Mouse (Mus musculus) heart, postnatal 0 days (tissue): ENCODE results near the gene Adam23. TPM values are rescaled to one million over a fixed set of nuclear protein-coding genes. Genes with fewer than 3 reads are reported as not detected.
A peak's percentile ranks its signal among the peaks of the same experiment; 100 is the strongest.

ENCODE experiments used
- ATAC-seq: fragments of 200-750 bp; cut with Nextera tagmentation; 2 replicates; pipeline ENCODE4 v1.8.0; 2017; ENCODE audit warnings: low read depth, moderate number of reproducible peaks, moderate library complexity; ENCODE audit not compliant: insufficient read depth
- DNase-seq: peaks from one replicate; pipeline ENCODE4 v3.0.0-alpha.2; 2016; ENCODE audit warnings: low spot score
- H3K27ac ChIP-seq: fragments of 300-500 bp; sonication (generic); 2 replicates; pipeline ENCODE4 v1.5.1; 2014; ENCODE audit warnings: low read depth, mild to moderate bottlenecking
- H3K27me3 ChIP-seq: fragments of 300-500 bp; sonication (generic); 2 replicates; pipeline ENCODE4 v1.6.1; 2014; ENCODE audit warnings: low read length, mixed read lengths; ENCODE audit not compliant: control insufficient read depth, insufficient read depth
- H3K36me3 ChIP-seq: fragments of 300-500 bp; sonication (generic); replicated peaks from 2 replicates; pipeline ENCODE4 v1.6.1; 2014; ENCODE audit warnings: low read length, mixed read lengths; ENCODE audit not compliant: control insufficient read depth, insufficient read depth
- H3K4me1 ChIP-seq: fragments of 300-500 bp; sonication (generic); 2 replicates; pipeline ENCODE4 v1.6.1; 2014; ENCODE audit warnings: antibody characterized with exemption; ENCODE audit not compliant: control insufficient read depth, insufficient read depth
- H3K4me2 ChIP-seq: fragments of 300-500 bp; sonication (generic); 2 replicates; pipeline ENCODE4 v1.6.1; 2014; ENCODE audit warnings: low read depth, mild to moderate bottlenecking, low read length, moderate library complexity
- H3K4me3 ChIP-seq: fragments of 300-500 bp; sonication (generic); 2 replicates; pipeline ENCODE4 v1.5.1; 2014; ENCODE audit warnings: low read depth, low read length
- H3K9ac ChIP-seq: fragments of 300-500 bp; sonication (generic); replicated peaks from 2 replicates; pipeline ENCODE4 v1.6.1; 2014; ENCODE audit warnings: low read depth, low read length, mixed read lengths
- H3K9me3 ChIP-seq: fragments of 300-500 bp; sonication (generic); replicated peaks from 2 replicates; pipeline ENCODE4 v1.6.1; 2016; ENCODE audit warnings: low read length; ENCODE audit not compliant: control insufficient read depth
- CTCF ChIP-seq: IDR thresholded peaks from 2 replicates; pipeline ENCODE4 v1.5.1; 2016; ENCODE audit warnings: antibody characterized with exemption, control low read depth, low read depth
- EP300 ChIP-seq: IDR thresholded peaks from 2 replicates; pipeline ENCODE4 v1.6.1; 2016; ENCODE audit warnings: antibody characterized with exemption, low read depth
- WGBS: fragments of 180-500 bp; shearing (Covaris S2); extraction: QIAGEN DNeasy Blood & Tissue Kit; methylation state at CpG from one replicate; pipeline ENCODE4 v1.1.7; 2014; 5-methylcytosine and 5-hydroxymethylcytosine counted together
- polyA plus RNA-seq: library from polyadenylated mRNA; unstranded; fragments of >200 nt; fragmentation: Nextera tagmentation; extraction: Ambion mirVana; gene quantifications from 2 replicates; pipeline ENCODE4 v1.2.1, GENCODE M21; 2015
- total RNA-seq: library from RNA; depleted of rRNA; stranded (reverse); fragments of >200 nt; gene quantifications from 2 replicates; pipeline ENCODE4 v1.2.3, GENCODE M21; 2014; ENCODE audit warnings: low replicate concordance

The Adam23 gene
- total and polyA plus RNA-seq, 2 experiments from 2014 or later: 0.72 to 3.7 TPM

- no peaks in the 10 kb centered on the region for H3K9me3 ChIP-seq
- H3K4me1 ChIP-seq: 0 out of 2 replicates have a peak, but pooled peaks cover 4% of the 10 kb centered on the region
- H3K4me3 ChIP-seq: no peak overlapping the region
- 53% methylated on average over 5 of the region's 5 CpGs for WGBS
- no peak overlapping the region for H3K27ac ChIP-seq
- no peak overlapping the region for H3K4me2 ChIP-seq
- H3K27me3 ChIP-seq: no peaks in the 10 kb centered on the region
- 0 out of 2 replicates have a peak, but pooled peaks have one; percentile 41 for ATAC-seq
- H3K36me3 ChIP-seq: no peaks in the 10 kb centered on the region
- DNase-seq: peak; percentile 24
- TF ChIP-seq CTCF: no peak
- TF ChIP-seq EP300: no peak
- H3K9ac ChIP-seq: no peak overlapping the region
Measured at GRCm38 (mm10) chr1:63478946-63479345, 33.3 kb downstream of the Adam23 start.

- no peaks in the 10 kb centered on the region for H3K4me1 ChIP-seq
- TF ChIP-seq CTCF: no peak
- TF ChIP-seq EP300: no peak
- DNase-seq (no peak), ATAC-seq (no peak)
- H3K36me3 ChIP-seq: no peaks in the 10 kb centered on the region
- WGBS: 86% methylated on average over 6 of the region's 6 CpGs
- H3K27ac ChIP-seq: no peak overlapping the region
- no peaks in the 10 kb centered on the region for H3K27me3 ChIP-seq
- no peak overlapping the region for H3K9ac ChIP-seq
- no peak overlapping the region for H3K4me3 ChIP-seq
- H3K9me3 ChIP-seq: no peaks in the 10 kb centered on the region
- no peak overlapping the region for H3K4me2 ChIP-seq
Measured at GRCm38 (mm10) chr1:63484646-63485045, 39.0 kb downstream of the Adam23 start.

DNA sequence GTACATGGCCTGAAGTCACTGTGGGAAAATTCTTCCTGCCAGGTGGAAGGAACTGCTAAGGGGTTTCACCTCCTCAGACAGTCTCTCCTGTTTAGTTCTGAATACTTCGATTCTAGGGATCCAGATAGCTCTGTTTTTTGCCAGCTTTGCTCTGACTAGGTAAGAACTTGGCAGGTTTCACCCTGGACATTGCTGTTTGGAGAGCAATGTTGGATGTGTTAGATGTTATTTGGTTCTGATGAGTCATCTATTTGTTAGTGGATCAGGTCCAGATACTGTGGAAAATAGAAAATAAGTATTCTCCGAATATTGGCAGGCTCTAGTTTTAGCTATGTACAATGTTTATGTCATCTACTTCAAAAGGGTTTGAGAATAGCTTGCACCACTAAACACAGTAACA, 41.0 kb downstream of the Adam23 start:
- 74% methylated on average over 2 of the region's 2 CpGs for WGBS
- Histone ChIP-seq H3K4me1 (no peaks in the 10 kb centered on the region), H3K9me3 (no peaks in the 10 kb centered on the region), H3K27me3 (no peaks in the 10 kb centered on the region), H3K4me2 (no peak overlapping the region), H3K4me3 (no peak overlapping the region), H3K27ac (no peak overlapping the region), H3K9ac (no peak overlapping the region), H3K36me3 (no peaks in the 10 kb centered on the region)
- ATAC-seq (no peak), DNase-seq (no peak)
- no peak for TF ChIP-seq CTCF
- no peak for TF ChIP-seq EP300

DNA sequence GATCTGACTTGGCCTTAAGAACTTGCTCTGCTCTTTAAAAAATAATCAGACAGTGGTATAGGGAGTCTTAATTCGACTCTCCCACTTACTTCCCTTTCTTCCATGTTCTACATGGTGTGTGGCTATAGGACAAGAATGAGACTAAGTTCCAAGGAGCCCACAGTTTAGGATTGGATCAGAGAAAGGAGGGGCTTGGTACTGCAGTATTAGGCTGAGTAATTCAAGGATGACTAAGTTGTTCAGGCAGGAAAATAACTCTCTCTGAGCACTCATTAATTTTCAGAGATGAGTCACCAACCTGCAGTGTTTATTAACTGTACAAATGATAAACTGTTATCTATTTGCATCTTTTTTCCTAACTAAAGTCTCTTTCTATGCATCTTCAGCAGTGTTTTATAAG, 45.3 kb downstream of the Adam23 start:
- WGBS: 54% methylated on average over 1 of the region's 1 CpGs
- Histone ChIP-seq H3K27me3 (no peaks in the 10 kb centered on the region), H3K27ac (no peak overlapping the region), H3K4me1 (no peaks in the 10 kb centered on the region), H3K4me3 (no peak overlapping the region), H3K36me3 (no peaks in the 10 kb centered on the region), H3K9ac (no peak overlapping the region), H3K9me3 (no peaks in the 10 kb centered on the region), H3K4me2 (no peak overlapping the region)
- DNase-seq: no peak
- TF ChIP-seq EP300: no peak
- TF ChIP-seq CTCF: no peak
- no peak for ATAC-seq

GRCm38 (mm10) chr1:63493325-63493724, 47.6 kb downstream of the Adam23 start:
- DNase-seq (no peak), ATAC-seq (no peak)
- Histone ChIP-seq H3K9me3 (no peaks in the 10 kb centered on the region), H3K4me3 (no peak overlapping the region), H3K27ac (no peak overlapping the region), H3K4me2 (no peak overlapping the region), H3K27me3 (no peaks in the 10 kb centered on the region), H3K36me3 (no peaks in the 10 kb centered on the region), H3K4me1 (no peaks in the 10 kb centered on the region), H3K9ac (no peak overlapping the region)
- WGBS: 45% methylated on average over 5 of the region's 5 CpGs
- TF ChIP-seq EP300 (no peak), CTCF (no peak)

GRCm38 (mm10) chr1:63507386-63507785, 61.7 kb downstream of the Adam23 start:
- WGBS: 58% methylated on average over 4 of the region's 4 CpGs

More at GRCm38 (mm10) chr1:63507386-63507785, 61.7 kb downstream of the Adam23 start:
- no peak overlapping the region for H3K27ac ChIP-seq
- ATAC-seq (no peak), DNase-seq (no peak)
- no peak overlapping the region for H3K9ac ChIP-seq
- no peaks in the 10 kb centered on the region for H3K27me3 ChIP-seq
- no peak overlapping the region for H3K4me3 ChIP-seq
- no peaks in the 10 kb centered on the region for H3K4me1 ChIP-seq
- no peaks in the 10 kb centered on the region for H3K9me3 ChIP-seq
- no peak overlapping the region for H3K4me2 ChIP-seq
- TF ChIP-seq EP300 (no peak), CTCF (no peak)
- H3K36me3 ChIP-seq: no peaks in the 10 kb centered on the region
